Mouse (Mus musculus) heart, postnatal 0 days (tissue): ENCODE data around the gene Cilp2.

Experiments used
- CTCF ChIP-seq: IDR thresholded peaks from 2 replicates; pipeline ENCODE4 v1.5.1; 2016; ENCODE audit warnings: antibody characterized with exemption, control low read depth, low read depth
- EP300 ChIP-seq: IDR thresholded peaks from 2 replicates; pipeline ENCODE4 v1.6.1; 2016; ENCODE audit warnings: antibody characterized with exemption, low read depth

DNA sequence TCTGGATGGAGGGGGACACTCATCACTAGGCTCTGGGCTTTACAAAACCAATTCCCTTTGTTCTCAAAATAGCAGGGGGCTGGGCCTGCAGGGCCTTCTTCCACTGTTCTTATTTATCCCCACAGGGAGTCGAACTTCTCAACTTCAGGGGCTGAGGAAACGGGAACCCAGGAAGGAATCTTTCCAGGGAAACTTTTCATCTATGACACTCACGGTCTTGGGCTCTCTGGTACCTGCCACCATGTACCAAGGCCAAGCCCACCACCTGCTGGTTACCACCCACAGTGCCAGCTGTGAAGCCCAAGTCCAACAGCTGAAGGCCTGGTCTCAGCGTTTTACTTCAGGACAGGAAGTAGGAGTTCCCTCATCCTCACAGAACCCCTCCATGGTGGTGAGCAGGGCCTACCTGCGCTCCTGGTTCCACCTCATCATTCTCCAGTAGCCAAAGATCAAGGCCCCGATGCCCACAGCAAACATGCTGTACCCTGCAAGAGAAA is 7.4 kb upstream of the Cilp2 start:
- TF ChIP-seq CTCF, result no peak
- no peak for TF ChIP-seq EP300
